Mouse (Mus musculus) limb, embryonic 14.5 days (tissue): ENCODE measurements around the gene Pcp2. TPM values are rescaled to one million over a fixed set of nuclear protein-coding genes. Genes with fewer than 3 reads are reported as not detected.
A peak's percentile ranks its signal among the peaks of the same experiment; 100 is the strongest.

ENCODE experiments used
- ATAC-seq: fragments of 200-750 bp; cut with Nextera tagmentation; 2 replicates; pipeline ENCODE4 v1.8.0; 2017; ENCODE audit warnings: low read depth, moderate number of reproducible peaks, moderate TSS enrichment; ENCODE audit not compliant: low FRiP score
- DNase-seq: peaks from one replicate; pipeline ENCODE4 v3.0.0-alpha.2; 2015; ENCODE audit warnings: low spot score
- H3K27ac ChIP-seq: fragments of 300-500 bp; sonication (generic); replicated peaks from 2 replicates; pipeline ENCODE4 v1.5.1; 2014; ENCODE audit warnings: low read depth, mild to moderate bottlenecking, low read length, moderate library complexity, mixed read lengths
- H3K27me3 ChIP-seq: fragments of 300-500 bp; sonication (generic); 2 replicates; pipeline ENCODE4 v1.6.1; 2014; ENCODE audit warnings: low read length, mixed read lengths; ENCODE audit not compliant: control insufficient read depth, insufficient read depth
- H3K36me3 ChIP-seq: fragments of 300-500 bp; sonication (generic); 2 replicates; pipeline ENCODE4 v1.6.1; 2014; ENCODE audit warnings: mild to moderate bottlenecking, low read length, moderate library complexity, mixed read lengths; ENCODE audit not compliant: control insufficient read depth, insufficient read depth
- H3K4me1 ChIP-seq: fragments of 300-500 bp; sonication (generic); 2 replicates; pipeline ENCODE4 v1.6.1; 2014; ENCODE audit warnings: antibody characterized with exemption, low read length, mixed read lengths; ENCODE audit not compliant: control insufficient read depth, insufficient read depth
- H3K4me2 ChIP-seq: fragments of 300-500 bp; sonication (generic); replicated peaks from 2 replicates; pipeline ENCODE4 v1.6.1; 2014; ENCODE audit warnings: low read depth, mild to moderate bottlenecking, low read length, moderate library complexity; ENCODE audit not compliant: severe bottlenecking
- H3K4me3 ChIP-seq: fragments of 300-500 bp; sonication (generic); replicated peaks from 2 replicates; pipeline ENCODE4 v1.5.1; 2014; ENCODE audit warnings: low read length
- H3K9ac ChIP-seq: fragments of 300-500 bp; sonication (generic); 2 replicates; pipeline ENCODE4 v1.6.1; 2014; ENCODE audit warnings: mild to moderate bottlenecking, low read depth, low read length, moderate library complexity; ENCODE audit not compliant: severe bottlenecking
- H3K9me3 ChIP-seq: fragments of 300-500 bp; sonication (generic); 2 replicates; pipeline ENCODE4 v1.6.1; 2016; ENCODE audit warnings: low read length; ENCODE audit not compliant: control insufficient read depth
- POLR2A ChIP-seq: fragments of 200-500 bp; IDR thresholded peaks from 2 replicates; pipeline ENCODE4 v1.8.0; 2012; ENCODE audit warnings: inconsistent platforms, mild to moderate bottlenecking, moderate library complexity, borderline replicate concordance; ENCODE audit not compliant: insufficient read depth, insufficient read length; ENCODE audit errors: extremely low read depth
- WGBS: fragments of 180-500 bp; shearing (Covaris S2); extraction: QIAGEN DNeasy Blood & Tissue Kit; methylation state at CpG from one replicate; pipeline ENCODE4 v1.1.7; 2014; 5-methylcytosine and 5-hydroxymethylcytosine counted together
- polyA plus RNA-seq, 2 experiments: library from polyadenylated mRNA; depleted of rRNA in 1 of 2; stranded (reverse) in 1 of 2; unstranded in 1 of 2; fragments of >200 nt; fragmentation: Nextera tagmentation in 1 of 2; extraction: Ambion mirVana in 1 of 2; gene quantifications; 2 replicates each; pipeline versions ENCODE4 v1.2.1 to v1.2.3; 2012 to 2014

Gene Pcp2
- polyA plus RNA-seq (2012; rRNA removed) (not detected in 2 replicates), polyA plus RNA-seq (2014; fragmentation: Nextera tagmentation; extraction: Ambion mirVana) (0.14 TPM in 1 of 2 replicates, not detected in the other)

DNA sequence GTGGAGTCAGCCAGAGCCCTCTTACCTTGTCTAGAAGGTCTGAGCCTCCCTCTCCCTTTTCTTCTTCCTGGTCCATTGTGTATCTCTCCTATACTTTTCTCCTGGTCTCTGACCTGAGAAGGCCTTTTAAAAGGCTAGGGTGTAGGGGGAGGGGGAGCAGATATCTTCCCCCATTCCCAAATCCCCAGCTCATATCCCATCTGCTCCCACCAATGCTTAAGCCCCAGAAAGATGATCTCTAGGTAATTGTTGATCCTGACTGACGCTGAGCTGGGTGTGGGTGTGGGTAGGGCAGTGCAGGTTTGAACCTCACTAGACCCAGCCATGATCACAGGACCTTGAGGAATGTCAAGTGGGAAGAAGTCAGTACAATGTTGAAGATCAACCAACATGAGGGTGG lies at the start of gene Pcp2:
Gene Pcp2, minus strand, starts transcription at position 101 of the 400 bp plus-strand sequence.
- Histone ChIP-seq H3K9ac (no peak within 1 kb of the TSS), H3K9me3 (no peaks in the 10 kb centered on the region), H3K4me2 (no peak within 1 kb of the TSS), H3K4me3 (no peak within 1 kb of the TSS), H3K27ac (no peak within 1 kb of the TSS), H3K36me3 (no peaks in the 10 kb centered on the region), H3K4me1 (peaks cover 1% of the 10 kb centered on the region; the same call in 1 of the 2 replicates), H3K27me3 (no peaks in the 10 kb centered on the region)
- no peak for TF ChIP-seq POLR2A
- ATAC-seq (no peak), DNase-seq (no peak)
- 50% methylated on average over 1 of the region's 1 CpGs for WGBS

GRCm38 (mm10) chr8:3674671-3675070 lies 49.3 kb upstream of the Pcp2 start:
- Histone ChIP-seq H3K4me3 (no peak overlapping the region), H3K27me3 (no peaks in the 10 kb centered on the region), H3K27ac (no peak overlapping the region), H3K4me2 (no peak overlapping the region), H3K9me3 (no peaks in the 10 kb centered on the region), H3K4me1 (peaks cover 7% of the 10 kb centered on the region), H3K9ac (no peak overlapping the region), H3K36me3 (peaks cover 10% of the 10 kb centered on the region)
- WGBS, result 53% methylated on average over 3 of the region's 3 CpGs
- no peak for TF ChIP-seq POLR2A
- ATAC-seq, result no peak
- DNase-seq, result no peak

DNA sequence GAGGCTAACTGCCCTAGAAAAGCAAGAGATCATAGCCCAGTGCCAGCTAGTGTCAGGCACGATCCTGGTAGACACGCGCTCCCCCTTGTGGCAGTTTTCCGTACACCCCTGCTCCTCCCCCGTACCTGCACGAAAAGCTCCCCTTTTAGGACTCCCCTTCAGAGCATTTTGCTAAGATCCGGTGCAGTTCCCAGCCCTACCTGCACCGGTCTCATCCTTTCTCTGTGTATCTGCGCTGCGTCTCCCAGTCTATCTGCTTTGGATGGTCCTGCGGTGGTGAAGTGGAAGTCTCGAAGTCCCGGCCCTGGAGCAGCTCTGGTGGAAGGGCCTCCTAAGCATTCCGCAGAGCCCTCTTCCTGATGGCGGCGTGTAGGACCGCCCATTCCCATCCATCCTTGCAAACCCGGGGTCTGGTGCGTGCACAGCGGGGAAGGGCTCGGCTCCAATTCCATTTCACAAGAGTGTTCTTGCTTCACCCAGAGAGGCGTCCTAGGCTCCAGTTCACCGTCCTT lies 46.7 kb upstream of the Pcp2 start, which contains the start of gene Fcor:
Gene Fcor, minus strand, starts transcription at position 383 of the 512 bp plus-strand sequence.
- peak; percentile 87 for ATAC-seq
- H3K4me2 ChIP-seq, result peak within 1 kb of the TSS; percentile 64
- no peaks in the 10 kb centered on the region for H3K9me3 ChIP-seq
- H3K27me3 ChIP-seq, result no peaks in the 10 kb centered on the region
- no peaks in the 10 kb centered on the region for H3K36me3 ChIP-seq
- peak within 1 kb of the TSS; percentile 54 for H3K4me3 ChIP-seq
- peak within 1 kb of the TSS; percentile 62 for H3K9ac ChIP-seq
- WGBS, result under 1% methylated on average over 23 of the region's 23 CpGs
- peak; percentile 89 for DNase-seq
- TF ChIP-seq POLR2A, result 0 out of 2 replicates have a peak, but pooled peaks have one; percentile 37
- H3K27ac ChIP-seq, result peak within 1 kb of the TSS; percentile 70
- peaks cover 2% of the 10 kb centered on the region; the same call in 1 of the 2 replicates for H3K4me1 ChIP-seq

DNA sequence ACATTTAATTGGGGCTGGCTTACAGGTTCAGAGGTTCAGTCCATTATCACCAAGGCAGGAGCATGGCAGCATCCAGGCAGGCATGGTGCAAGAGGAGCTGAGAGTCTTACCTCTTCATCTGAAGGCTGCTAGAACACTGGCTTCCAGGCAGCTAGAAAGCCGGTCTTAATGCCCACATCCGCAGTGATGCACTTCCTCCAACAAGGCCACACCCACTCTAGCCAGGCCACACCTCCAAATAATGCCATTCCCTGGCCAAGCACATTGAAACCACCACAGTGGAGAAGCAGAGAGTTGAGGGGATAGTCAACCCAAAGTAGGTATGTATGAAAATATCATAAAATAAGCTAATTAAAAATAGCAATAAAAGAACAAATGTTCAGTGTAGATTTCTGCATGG lies 45.0 kb upstream of the Pcp2 start:
- no peak overlapping the region for H3K4me3 ChIP-seq
- H3K27ac ChIP-seq, result no peak overlapping the region
- WGBS, result 73% methylated on average over 2 of the region's 2 CpGs
- no peak overlapping the region for H3K4me2 ChIP-seq
- no peaks in the 10 kb centered on the region for H3K9me3 ChIP-seq
- no peaks in the 10 kb centered on the region for H3K36me3 ChIP-seq
- no peaks in the 10 kb centered on the region for H3K4me1 ChIP-seq
- no peak for ATAC-seq
- no peak overlapping the region for H3K9ac ChIP-seq
- no peaks in the 10 kb centered on the region for H3K27me3 ChIP-seq
- DNase-seq, result no peak
- TF ChIP-seq POLR2A, result no peak

DNA sequence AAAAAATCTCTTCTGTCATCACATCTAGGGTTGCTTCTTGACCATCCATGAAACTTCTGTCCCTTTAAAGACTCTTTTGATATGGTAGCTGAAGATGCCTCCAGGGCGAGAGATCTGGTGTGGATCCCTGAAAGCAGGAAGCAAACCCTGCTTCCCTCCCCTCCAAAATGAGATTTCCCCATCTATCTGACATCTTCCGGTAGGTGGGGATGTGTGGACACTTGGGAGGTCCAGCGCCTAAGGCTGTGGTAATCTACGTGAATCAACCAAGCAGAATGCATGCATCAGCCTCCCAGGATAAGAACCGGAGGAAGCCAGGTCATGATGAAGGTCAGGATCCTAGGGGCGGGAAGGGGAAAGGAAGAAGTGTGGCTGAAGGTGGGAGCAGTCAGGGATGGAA lies 40.2 kb upstream of the Pcp2 start, which contains the start of gene Mcemp1:
Gene Mcemp1, plus strand, starts transcription at position 248 of the 400 bp plus-strand sequence.
- Histone ChIP-seq H3K27ac (no peak within 1 kb of the TSS), H3K4me1 (no peaks in the 10 kb centered on the region), H3K4me2 (no peak within 1 kb of the TSS), H3K27me3 (no peaks in the 10 kb centered on the region), H3K9ac (no peak within 1 kb of the TSS), H3K9me3 (no peaks in the 10 kb centered on the region), H3K4me3 (no peak within 1 kb of the TSS), H3K36me3 (no peaks in the 10 kb centered on the region)
- WGBS, result 72% methylated on average over 6 of the region's 6 CpGs
- no peak for DNase-seq
- no peak for ATAC-seq
- TF ChIP-seq POLR2A, result no peak
